13 mouse cellular contexts compared by ENCODE assay signal in genomic region chr14:27177800-27178559, GRCm38 (mm10).
DNase-seq lines count a peak whose midpoint lies in the region; ATAC-seq and TF ChIP-seq lines count a peak whose summit lies in the region.
"Had no signal": no experiment of that assay in that cellular context is flagged by ENCODE, and none has a peak within 500 bp of the region (broad histone marks: within the 10 kb centered on the region; RNA-seq: fewer than 3 reads in every experiment).

No protein-coding gene starts in this region.

- no peak overlapping the region for H3K9ac ChIP-seq in intestine, embryonic 16.5 days (ENCODE audit: low read depth, low read length)
- no peak overlapping the region for H3K9ac ChIP-seq in intestine, embryonic 15.5 days
- H3K9ac ChIP-seq in stomach, postnatal 0 days (ENCODE audit: low read length) = no peak overlapping the region
- H3K9ac ChIP-seq in neural tube, embryonic 15.5 days (replicated peaks) = no peak overlapping the region
- H3K9ac ChIP-seq: liver, embryonic 15.5 days; midbrain, embryonic 12.5 days had no signal

- no peaks in the 10 kb centered on the region for H3K9me3 ChIP-seq in intestine, embryonic 16.5 days (ENCODE audit: control insufficient read depth, low read length)
- no peaks in the 10 kb centered on the region for H3K9me3 ChIP-seq in intestine, embryonic 15.5 days
- H3K9me3 ChIP-seq in stomach, postnatal 0 days (ENCODE audit: control insufficient read depth, low read length) = no peaks in the 10 kb centered on the region
- H3K9me3 ChIP-seq in neural tube, embryonic 15.5 days (replicated peaks) = no peaks in the 10 kb centered on the region
- H3K9me3 ChIP-seq: liver, embryonic 15.5 days; midbrain, embryonic 12.5 days had no signal

- H3K27me3 ChIP-seq in intestine, embryonic 16.5 days (replicated peaks; ENCODE audit: control insufficient read depth, insufficient read depth, low read length) = no peaks in the 10 kb centered on the region
- no peaks in the 10 kb centered on the region for H3K27me3 ChIP-seq in intestine, embryonic 15.5 days (replicated peaks)
- no peaks in the 10 kb centered on the region for H3K27me3 ChIP-seq in spleen, adult 2 months (ENCODE audit: control insufficient read depth, insufficient read depth, low read length)
- no peaks in the 10 kb centered on the region for H3K27me3 ChIP-seq in stomach, postnatal 0 days (ENCODE audit: control insufficient read depth, insufficient read depth, low read length)
- H3K27me3 ChIP-seq in neural tube, embryonic 15.5 days (replicated peaks) = no peaks in the 10 kb centered on the region
- H3K27me3 ChIP-seq: liver, embryonic 15.5 days; midbrain, embryonic 12.5 days had no signal

- no peaks in the 10 kb centered on the region for H3K36me3 ChIP-seq in intestine, embryonic 16.5 days (ENCODE audit: control insufficient read depth, insufficient read depth, low read length)
- H3K36me3 ChIP-seq in intestine, embryonic 15.5 days = no peaks in the 10 kb centered on the region
- H3K36me3 ChIP-seq in spleen, adult 2 months (ENCODE audit: control insufficient read depth, insufficient read depth, low read length) = no peaks in the 10 kb centered on the region
- H3K36me3 ChIP-seq in stomach, postnatal 0 days (ENCODE audit: control insufficient read depth, insufficient read depth, low read length) = no peaks in the 10 kb centered on the region
- H3K36me3 ChIP-seq in neural tube, embryonic 15.5 days = no peaks in the 10 kb centered on the region
- H3K36me3 ChIP-seq: liver, embryonic 15.5 days; midbrain, embryonic 12.5 days had no signal

- peak; percentile 33 to 38 for DNase-seq in adrenal gland, postnatal 36 days
- no peak for DNase-seq in adrenal gland, postnatal 10 days
- DNase-seq in spleen, adult 2 months (ENCODE audit: low read depth in 1 of 2, low spot score in 2 of 2) = no peak
- DNase-seq in spleen, postnatal 36 days (ENCODE audit: low spot score in 2 of 2) = no peak
- DNase-seq in stomach, postnatal 0 days (ENCODE audit: low spot score) = no peak

- TF ChIP-seq EP300 in stomach, postnatal 0 days (optimal IDR thresholded peaks at IDR 0.05) = no peak

- TF ChIP-seq POLR2A in spleen, adult 2 months (IDR thresholded peaks at IDR 0.05; ENCODE audit: low read depth, low read length) = no peak

- WGBS in intestine, embryonic 16.5 days = 80% methylated on average over 8 of the region's 8 CpGs
- 82% methylated on average over 8 of the region's 8 CpGs for WGBS in intestine, embryonic 15.5 days
- 86% methylated on average over 8 of the region's 8 CpGs for WGBS in spleen, adult 2 months
- WGBS in stomach, postnatal 0 days = 70% methylated on average over 8 of the region's 8 CpGs
- 89% methylated on average over 8 of the region's 8 CpGs for WGBS in neural tube, embryonic 15.5 days

- H3K27ac ChIP-seq in intestine, embryonic 16.5 days (ENCODE audit: low read length) = 0 out of 2 replicates have a peak overlapping the region, but pooled peaks have one; percentile 12
- H3K27ac ChIP-seq in intestine, embryonic 15.5 days = no peak overlapping the region
- H3K27ac ChIP-seq in spleen, adult 2 months (ENCODE audit: insufficient read depth, low read length) = 0 out of 2 replicates have a peak overlapping the region, but pooled peaks have one; percentile 7
- peak overlapping the region; percentile 61 for H3K27ac ChIP-seq in stomach, postnatal 0 days (replicated peaks)
- no peak overlapping the region for H3K27ac ChIP-seq in neural tube, embryonic 15.5 days (replicated peaks)
- H3K27ac ChIP-seq: hindbrain, postnatal 0 days; layer of hippocampus, adult 2 months; liver, embryonic 15.5 days; midbrain, embryonic 12.5 days had no signal

- peaks cover 28% of the 10 kb centered on the region for H3K4me1 ChIP-seq in intestine, embryonic 16.5 days (ENCODE audit: control insufficient read depth, insufficient read depth, low read length)
- H3K4me1 ChIP-seq in intestine, embryonic 15.5 days (replicated peaks) = peaks cover 24% of the 10 kb centered on the region
- H3K4me1 ChIP-seq in spleen, adult 2 months (ENCODE audit: control insufficient read depth, insufficient read depth, insufficient read length) = no peaks in the 10 kb centered on the region
- peaks cover 8% of the 10 kb centered on the region for H3K4me1 ChIP-seq in stomach, postnatal 0 days (replicated peaks; ENCODE audit: control insufficient read depth, insufficient read depth)
- H3K4me1 ChIP-seq in neural tube, embryonic 15.5 days = peaks cover 12% of the 10 kb centered on the region
- H3K4me1 ChIP-seq: midbrain, embryonic 12.5 days had no signal

- H3K4me3 ChIP-seq in intestine, embryonic 16.5 days (ENCODE audit: low read length) = no peak overlapping the region
- H3K4me3 ChIP-seq in intestine, embryonic 15.5 days (replicated peaks) = no peak overlapping the region
- H3K4me3 ChIP-seq in spleen, adult 2 months (ENCODE audit: extremely low read depth, insufficient read depth, insufficient read length) = no peak overlapping the region
- H3K4me3 ChIP-seq in stomach, postnatal 0 days (ENCODE audit: low read depth, low read length) = no peak overlapping the region
- H3K4me3 ChIP-seq in neural tube, embryonic 15.5 days (replicated peaks) = no peak overlapping the region
- H3K4me3 ChIP-seq: layer of hippocampus, adult 2 months; liver, embryonic 15.5 days; midbrain, embryonic 12.5 days had no signal

- TF ChIP-seq CTCF in spleen, adult 2 months (IDR thresholded peaks at IDR 0.05; ENCODE audit: extremely low read depth, insufficient read depth, insufficient read length, insufficient replicate concordance) = no peak
- TF ChIP-seq CTCF in stomach, postnatal 0 days (IDR thresholded peaks at IDR 0.05; ENCODE audit: low read depth) = no peak

- no peak for ATAC-seq in intestine, embryonic 16.5 days
- ATAC-seq in intestine, embryonic 15.5 days = no peak
- no peak for ATAC-seq in stomach, postnatal 0 days (ENCODE audit: low FRiP score, low TSS enrichment)
- ATAC-seq in neural tube, embryonic 15.5 days (ENCODE audit: low FRiP score) = no peak
- ATAC-seq: forebrain, embryonic 14.5 days had no signal

- no peak overlapping the region for H3K4me2 ChIP-seq in intestine, embryonic 16.5 days (ENCODE audit: low read depth, low read length)
- no peak overlapping the region for H3K4me2 ChIP-seq in intestine, embryonic 15.5 days (replicated peaks)
- no peak overlapping the region for H3K4me2 ChIP-seq in stomach, postnatal 0 days (replicated peaks; ENCODE audit: low read depth)
- no peak overlapping the region for H3K4me2 ChIP-seq in neural tube, embryonic 15.5 days
- H3K4me2 ChIP-seq: liver, embryonic 15.5 days; midbrain, embryonic 12.5 days had no signal

Comparison
In these comparisons a context has a peak if more than half of its experiments do, and no peak if none do; other contexts are left out.
1. DNase-seq: peak in adrenal gland, postnatal 36 days (2 of 2); none in adrenal gland, postnatal 10 days (single experiment), spleen, adult 2 months (0 of 2), spleen, postnatal 36 days (0 of 2) and stomach, postnatal 0 days (single experiment).
2. H3K27ac ChIP-seq: peak in intestine, embryonic 16.5 days (single experiment), spleen, adult 2 months (single experiment) and stomach, postnatal 0 days (single experiment); none in intestine, embryonic 15.5 days (single experiment) and neural tube, embryonic 15.5 days (single experiment).